Mouse (Mus musculus) layer of hippocampus, adult 2 months (tissue): ENCODE data around the gene Angel1. TPM values are rescaled to one million over a fixed set of nuclear protein-coding genes. Genes with fewer than 3 reads are reported as not detected.

Experiments
- DNase-seq, 2 experiments: peaks; one replicate each; pipeline ENCODE4 v3.0.0; 2022; ENCODE audit warnings: low spot score in 2 of 2
- H3K27ac ChIP-seq: fragments of 200-600 bp; 2 replicates; pipeline ENCODE4 v1.8.1; 2022
- H3K4me3 ChIP-seq: fragments of 200-600 bp; 2 replicates; pipeline ENCODE4 v1.8.1; 2022; ENCODE audit warnings: mild to moderate bottlenecking
- CTCF ChIP-seq: fragments of 200-600 bp; conservative IDR thresholded peaks from 2 replicates; pipeline ENCODE4 v1.8.1; 2022; ENCODE audit warnings: antibody characterized with exemption, mild to moderate bottlenecking, moderate library complexity
- total RNA-seq, 2 experiments: library from RNA; stranded (reverse); gene quantifications; 2 replicates each; pipeline ENCODE4 v1.2.3; 2021

Angel1 gene
- total RNA-seq, 2 experiments from 2014 or later: 5.6 to 5.8 TPM

GRCm38 (mm10) chr12:86734319-86734810 is 8.1 kb upstream of the Angel1 start, which contains the start of gene Lrrc74a:
Gene Lrrc74a (plus strand): TSS chr12:86734369.
- no peak for DNase-seq

GRCm38 (mm10) chr12:86725706-86726105 is 554 bp downstream of the Angel1 start:
- DNase-seq: peak in 1 of 2 experiments; percentile 27
- Histone ChIP-seq H3K4me3 (peak overlapping the region; percentile 85), H3K27ac (peak overlapping the region; percentile 58)
- no peak for TF ChIP-seq CTCF

More at GRCm38 (mm10) chr12:86734319-86734810, 8.1 kb upstream of the Angel1 start, which contains the start of gene Lrrc74a:
- TF ChIP-seq CTCF: no peak
- H3K27ac ChIP-seq: no peak within 1 kb of the TSS
- H3K4me3 ChIP-seq: no peak within 1 kb of the TSS

- DNase-seq: peak in 1 of 2 experiments; percentile 33
- H3K4me3 ChIP-seq: no peak overlapping the region
- H3K27ac ChIP-seq: peak overlapping the region; percentile 68
- TF ChIP-seq CTCF: no peak
These were observed 2.0 kb downstream of the Angel1 start for GRCm38 (mm10) chr12:86724300-86724699.

GRCm38 (mm10) chr12:86721453-86721852 is 4.8 kb downstream of the Angel1 start:
- TF ChIP-seq CTCF: no peak
- no peak for DNase-seq
- Histone ChIP-seq H3K27ac (no peak overlapping the region), H3K4me3 (no peak overlapping the region)

- Histone ChIP-seq H3K4me3 (no peak overlapping the region), H3K27ac (no peak overlapping the region)
These were observed 6.2 kb downstream of the Angel1 start for GRCm38 (mm10) chr12:86719961-86720639.

GRCm38 (mm10) chr12:86716962-86717361 is 9.3 kb downstream of the Angel1 start:
- no peak overlapping the region for H3K27ac ChIP-seq
- no peak for DNase-seq
- no peak overlapping the region for H3K4me3 ChIP-seq
- no peak for TF ChIP-seq CTCF

More at GRCm38 (mm10) chr12:86719961-86720639, 6.2 kb downstream of the Angel1 start:
- no peak for TF ChIP-seq CTCF
- no peak for DNase-seq

- peak; percentile 92 for TF ChIP-seq CTCF
- Histone ChIP-seq H3K4me3 (no peak overlapping the region), H3K27ac (no peak overlapping the region)
- DNase-seq: peak; percentile 60 to 83
These were observed 10.9 kb downstream of the Angel1 start for GRCm38 (mm10) chr12:86715401-86715800.

- TF ChIP-seq CTCF: peak; percentile 68
- peak overlapping the region; percentile 28; the same call in 1 of the 2 replicates for H3K27ac ChIP-seq
- H3K4me3 ChIP-seq: no peak overlapping the region
- DNase-seq: no peak
These were observed 12.2 kb downstream of the Angel1 start for GRCm38 (mm10) chr12:86714026-86714425.

GRCm38 (mm10) chr12:86705843-86706242 is 20.4 kb downstream of the Angel1 start:
- H3K27ac ChIP-seq: no peak overlapping the region
- TF ChIP-seq CTCF: no peak
- no peak for DNase-seq
- no peak overlapping the region for H3K4me3 ChIP-seq

- no peak overlapping the region for H3K4me3 ChIP-seq
- no peak for DNase-seq
- H3K27ac ChIP-seq: no peak overlapping the region
- TF ChIP-seq CTCF: no peak
These were observed 23.6 kb downstream of the Angel1 start for GRCm38 (mm10) chr12:86702690-86703089.

GRCm38 (mm10) chr12:86701491-86701890 is 24.8 kb downstream of the Angel1 start:
- DNase-seq: no peak

GRCm38 (mm10) chr12:86700927-86701310 is 25.3 kb downstream of the Angel1 start:
- no peak for TF ChIP-seq CTCF
- no peak for DNase-seq
- peak overlapping the region; percentile 87 for H3K27ac ChIP-seq
- no peak overlapping the region for H3K4me3 ChIP-seq

More at GRCm38 (mm10) chr12:86701491-86701890, 24.8 kb downstream of the Angel1 start:
- Histone ChIP-seq H3K27ac (peak overlapping the region; percentile 87; the same call in 1 of the 2 replicates), H3K4me3 (no peak overlapping the region)
- no peak for TF ChIP-seq CTCF

- Histone ChIP-seq H3K4me3 (peak overlapping the region; percentile 26; the same call in 1 of the 2 replicates), H3K27ac (peak overlapping the region; percentile 87)
- DNase-seq: peak; percentile 85 to 92
- TF ChIP-seq CTCF: no peak
These were observed 26.0 kb downstream of the Angel1 start for GRCm38 (mm10) chr12:86699965-86700926.
